Mouse (Mus musculus) stomach, postnatal 0 days (tissue): ENCODE results near the gene Pip5k1b.

Experiments used
- CTCF ChIP-seq: IDR thresholded peaks from 2 replicates; pipeline ENCODE4 v1.5.1; 2016; ENCODE audit warnings: antibody characterized with exemption, low read depth, mild to moderate bottlenecking, moderate library complexity
- EP300 ChIP-seq: optimal IDR thresholded peaks from 2 replicates; pipeline ENCODE3; 2016; ENCODE audit warnings: antibody characterized with exemption

GRCm38 (mm10) chr19:24302198-24302597, 253.5 kb downstream of the Pip5k1b start:
- no peak for TF ChIP-seq CTCF
- TF ChIP-seq EP300 = no peak
